Mouse (Mus musculus) hematopoietic multipotent progenitor cell, adult 10-12 weeks (in vitro differentiated cells): ENCODE data around the gene Rnf128. TPM values are rescaled to one million over a fixed set of nuclear protein-coding genes. Genes with fewer than 3 reads are reported as not detected.

ENCODE experiments used
- polyA plus RNA-seq: library from polyadenylated mRNA; stranded (reverse); fragments of >175 nt; gene quantifications from 2 replicates; pipeline ENCODE4 v1.2.3, GENCODE M21; 2012; ENCODE audit warnings: low replicate concordance

The Rnf128 gene
- polyA plus RNA-seq, result 0.29 and 1.5 TPM in 2 replicates

GRCm38 (mm10) chrX:139562925-139563461 is at the start of gene Rnf128:
Gene Rnf128, plus strand, starts transcription at chrX:139563316.

GRCm38 (mm10) chrX:139684775-139685695 is 121.9 kb downstream of the Rnf128 start, which contains the start of gene Tbc1d8b:
Gene Tbc1d8b, plus strand, starts transcription at chrX:139684996.

DNA sequence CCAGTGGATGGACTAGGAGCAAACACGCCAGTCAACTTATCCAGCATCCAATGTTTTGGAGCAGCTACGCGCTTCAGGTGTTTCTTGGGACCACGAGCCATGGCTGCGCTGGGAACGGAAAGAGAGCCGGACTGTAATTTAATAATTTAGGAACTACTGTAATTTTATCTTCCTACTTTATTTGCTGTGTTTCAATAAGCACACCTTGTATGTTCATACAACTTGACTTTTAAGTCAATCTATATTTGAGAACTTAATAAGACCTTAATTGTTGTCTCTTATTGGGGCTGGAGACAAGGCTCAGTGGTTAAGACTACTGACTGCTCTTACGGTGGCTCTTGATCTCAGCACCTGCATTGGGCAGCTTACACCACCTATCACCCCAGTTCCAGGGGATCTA is 151.3 kb downstream of the Rnf128 start, which contains the start of gene Gm15013:
TSS of gene Gm15013 (minus strand) at position 101 of the 400 bp plus-strand sequence.

Other genes with a start within 250 kb of the Rnf128 start
- gene Trap1a, start 229.6 kb upstream of the Rnf128 start, polyA plus RNA-seq, result not detected in 2 replicates
- not detected in 2 replicates for gene D330045A20Rik, start 82.9 kb upstream of the Rnf128 start, polyA plus RNA-seq
- gene Tbc1d8b, start 121.7 kb downstream of the Rnf128 start, polyA plus RNA-seq, result 0.33 and 0.75 TPM in 2 replicates
- not detected in 2 replicates for gene Gm15013, start 151.2 kb downstream of the Rnf128 start, polyA plus RNA-seq
- not detected in 2 replicates for gene Ripply1, start 219.0 kb downstream of the Rnf128 start, polyA plus RNA-seq
- not detected in 2 replicates for gene Cldn2, start 237.5 kb downstream of the Rnf128 start, polyA plus RNA-seq